Mouse (Mus musculus): ENCODE data around the gene Serpina9. TPM values are rescaled to one million over a fixed set of nuclear protein-coding genes. Genes with fewer than 3 reads are reported as not detected.

The Serpina9 gene
- polyA plus RNA-seq, 1 experiment from 2014 or later: 0.18 TPM

GRCm38 (mm10) chr12:104033752-104034151 lies 20.2 kb upstream of the Serpina9 start:
- Histone ChIP-seq H3K27ac (no peak overlapping the region), H3K4me1 (replicated peaks) (no peaks in the 10 kb centered on the region), H3K4me2 (no peak overlapping the region), H3K36me3 (no peaks in the 10 kb centered on the region), H3K27me3 (peaks cover 11% of the 10 kb centered on the region), H3K9me3 (replicated peaks) (no peaks in the 10 kb centered on the region), H3K4me3 (no peak overlapping the region), H3K9ac (no peak overlapping the region)
- no peak for ATAC-seq (replicated peaks; ENCODE audit: insufficient number of reproducible peaks, insufficient read depth, low FRiP score, low read depth)
- 91% methylated on average over 1 of the region's 1 CpGs for WGBS

- WGBS: 36% methylated on average over 8 of the region's 8 CpGs
- no peak overlapping the region for H3K4me2 ChIP-seq
- no peak overlapping the region for H3K27ac ChIP-seq
- ATAC-seq (replicated peaks; ENCODE audit: insufficient number of reproducible peaks, insufficient read depth, low FRiP score, low read depth): no peak
- H3K9me3 ChIP-seq (replicated peaks): no peaks in the 10 kb centered on the region
- no peak overlapping the region for H3K4me3 ChIP-seq
- H3K9ac ChIP-seq: no peak overlapping the region
- H3K36me3 ChIP-seq: no peaks in the 10 kb centered on the region
- H3K27me3 ChIP-seq: peaks cover 11% of the 10 kb centered on the region
- H3K4me1 ChIP-seq (replicated peaks): no peaks in the 10 kb centered on the region
Observed at GRCm38 (mm10) chr12:104029986-104030385, 16.4 kb upstream of the Serpina9 start.

GRCm38 (mm10) chr12:104015280-104015679 lies 1.7 kb upstream of the Serpina9 start:
- no peak overlapping the region for H3K9ac ChIP-seq
- WGBS: 35% methylated on average over 3 of the region's 3 CpGs

GRCm38 (mm10) chr12:104004689-104005088 lies 8.9 kb downstream of the Serpina9 start:
- Histone ChIP-seq H3K4me1 (replicated peaks) (peaks cover 20% of the 10 kb centered on the region), H3K4me2 (no peak overlapping the region), H3K9ac (no peak overlapping the region), H3K27ac (no peak overlapping the region), H3K27me3 (peaks cover 3% of the 10 kb centered on the region; the same call in 1 of the 2 replicates), H3K4me3 (no peak overlapping the region), H3K9me3 (replicated peaks) (no peaks in the 10 kb centered on the region), H3K36me3 (no peaks in the 10 kb centered on the region)
- WGBS: 73% methylated on average over 5 of the region's 5 CpGs
- ATAC-seq (replicated peaks; ENCODE audit: insufficient number of reproducible peaks, insufficient read depth, low FRiP score, low read depth): no peak

More at GRCm38 (mm10) chr12:104015280-104015679, 1.7 kb upstream of the Serpina9 start:
- no peak overlapping the region for H3K27ac ChIP-seq
- H3K27me3 ChIP-seq: peaks cover 7% of the 10 kb centered on the region; the same call in 1 of the 2 replicates
- no peaks in the 10 kb centered on the region for H3K9me3 ChIP-seq (replicated peaks)
- no peak for ATAC-seq (replicated peaks; ENCODE audit: insufficient number of reproducible peaks, insufficient read depth, low FRiP score, low read depth)
- H3K4me1 ChIP-seq (replicated peaks): no peaks in the 10 kb centered on the region
- no peak overlapping the region for H3K4me2 ChIP-seq
- H3K4me3 ChIP-seq: no peak overlapping the region
- no peaks in the 10 kb centered on the region for H3K36me3 ChIP-seq

- no peaks in the 10 kb centered on the region for H3K36me3 ChIP-seq
- H3K27me3 ChIP-seq: peaks cover 12% of the 10 kb centered on the region
- H3K27ac ChIP-seq: peak overlapping the region; percentile 70
- H3K4me1 ChIP-seq (replicated peaks): peaks cover 20% of the 10 kb centered on the region
- no peak overlapping the region for H3K9ac ChIP-seq
- ATAC-seq (replicated peaks; ENCODE audit: insufficient number of reproducible peaks, insufficient read depth, low FRiP score, low read depth): 0 out of 2 replicates have a peak, but pooled peaks have one; percentile 25
- no peak overlapping the region for H3K4me3 ChIP-seq
- no peaks in the 10 kb centered on the region for H3K9me3 ChIP-seq (replicated peaks)
- H3K4me2 ChIP-seq: no peak overlapping the region; the same call in 1 of the 2 replicates
- WGBS: 33% methylated on average over 4 of the region's 4 CpGs
Observed at GRCm38 (mm10) chr12:104003238-104003612, 10.3 kb downstream of the Serpina9 start.

- ATAC-seq (replicated peaks; ENCODE audit: insufficient number of reproducible peaks, insufficient read depth, low FRiP score, low read depth): peak; percentile 58
- no peaks in the 10 kb centered on the region for H3K9me3 ChIP-seq (replicated peaks)
- H3K9ac ChIP-seq: no peak overlapping the region
- H3K4me3 ChIP-seq: no peak overlapping the region
- H3K4me2 ChIP-seq: peak overlapping the region; percentile 0; the same call in 1 of the 2 replicates
- peaks cover 14% of the 10 kb centered on the region for H3K27me3 ChIP-seq
- peaks cover 20% of the 10 kb centered on the region for H3K4me1 ChIP-seq (replicated peaks)
- peak overlapping the region; percentile 70 for H3K27ac ChIP-seq
- WGBS: 34% methylated on average over 10 of the region's 10 CpGs
- no peaks in the 10 kb centered on the region for H3K36me3 ChIP-seq
Observed at GRCm38 (mm10) chr12:104002569-104003237, 10.9 kb downstream of the Serpina9 start.

GRCm38 (mm10) chr12:104000594-104000993 lies 13.0 kb downstream of the Serpina9 start:
- 85% methylated on average over 3 of the region's 3 CpGs for WGBS
- peaks cover 17% of the 10 kb centered on the region for H3K27me3 ChIP-seq

GRCm38 (mm10) chr12:103999611-104000010 lies 13.9 kb downstream of the Serpina9 start:
- Histone ChIP-seq H3K27ac (no peak overlapping the region), H3K4me1 (replicated peaks) (peaks cover 20% of the 10 kb centered on the region), H3K9ac (no peak overlapping the region), H3K27me3 (peaks cover 21% of the 10 kb centered on the region), H3K4me2 (no peak overlapping the region), H3K4me3 (no peak overlapping the region), H3K36me3 (no peaks in the 10 kb centered on the region), H3K9me3 (replicated peaks) (no peaks in the 10 kb centered on the region)
- ATAC-seq (replicated peaks; ENCODE audit: insufficient number of reproducible peaks, insufficient read depth, low FRiP score, low read depth): no peak
- 84% methylated on average over 8 of the region's 8 CpGs for whole genome bisulfite sequencing

More at GRCm38 (mm10) chr12:104000594-104000993, 13.0 kb downstream of the Serpina9 start:
- Histone ChIP-seq H3K27ac (no peak overlapping the region), H3K9ac (no peak overlapping the region), H3K4me3 (no peak overlapping the region), H3K4me1 (replicated peaks) (peaks cover 20% of the 10 kb centered on the region), H3K36me3 (no peaks in the 10 kb centered on the region), H3K4me2 (no peak overlapping the region), H3K9me3 (replicated peaks) (no peaks in the 10 kb centered on the region)
- no peak for ATAC-seq (replicated peaks; ENCODE audit: insufficient number of reproducible peaks, insufficient read depth, low FRiP score, low read depth)

GRCm38 (mm10) chr12:103996513-103996912 lies 17.0 kb downstream of the Serpina9 start:
- no peak overlapping the region for H3K27ac ChIP-seq
- ATAC-seq (replicated peaks; ENCODE audit: insufficient number of reproducible peaks, insufficient read depth, low FRiP score, low read depth): no peak
- no peak overlapping the region for H3K4me3 ChIP-seq
- H3K4me2 ChIP-seq: no peak overlapping the region
- H3K36me3 ChIP-seq: no peaks in the 10 kb centered on the region
- H3K9me3 ChIP-seq (replicated peaks): no peaks in the 10 kb centered on the region
- 0 out of 2 replicates have a peak, but pooled peaks cover 3% of the 10 kb centered on the region for H3K4me1 ChIP-seq (replicated peaks)
- whole genome bisulfite sequencing: 69% methylated on average over 2 of the region's 2 CpGs
- H3K27me3 ChIP-seq: peaks cover 42% of the 10 kb centered on the region
- no peak overlapping the region for H3K9ac ChIP-seq

- H3K4me2 ChIP-seq: no peak overlapping the region
- no peaks in the 10 kb centered on the region for H3K4me1 ChIP-seq (replicated peaks)
- WGBS: 33% methylated on average over 5 of the region's 5 CpGs
- H3K9me3 ChIP-seq (replicated peaks): no peaks in the 10 kb centered on the region
- no peak overlapping the region for H3K4me3 ChIP-seq
- no peaks in the 10 kb centered on the region for H3K36me3 ChIP-seq
- ATAC-seq (replicated peaks; ENCODE audit: insufficient number of reproducible peaks, insufficient read depth, low FRiP score, low read depth): no peak
- H3K27ac ChIP-seq: no peak overlapping the region
- peaks cover 42% of the 10 kb centered on the region for H3K27me3 ChIP-seq
- no peak overlapping the region for H3K9ac ChIP-seq
Observed at GRCm38 (mm10) chr12:103995292-103996072, 18.1 kb downstream of the Serpina9 start.

- H3K4me3 ChIP-seq: no peak overlapping the region
- H3K9me3 ChIP-seq (replicated peaks): no peaks in the 10 kb centered on the region
- ATAC-seq (replicated peaks; ENCODE audit: insufficient number of reproducible peaks, insufficient read depth, low FRiP score, low read depth): no peak
- H3K36me3 ChIP-seq: no peaks in the 10 kb centered on the region
- no peak overlapping the region for H3K27ac ChIP-seq
- H3K4me1 ChIP-seq (replicated peaks): no peaks in the 10 kb centered on the region
- no peak overlapping the region for H3K9ac ChIP-seq
- WGBS: 45% methylated on average over 7 of the region's 7 CpGs
- peaks cover 36% of the 10 kb centered on the region for H3K27me3 ChIP-seq
- no peak overlapping the region for H3K4me2 ChIP-seq
Observed at GRCm38 (mm10) chr12:103992945-103993344, 20.6 kb downstream of the Serpina9 start.

Data from heart, embryonic 15.5 days (tissue).